Mouse (Mus musculus) left cerebral cortex, adult 11 months (tissue): ENCODE measurements around the gene Slc28a1.

Experiments
- DNase-seq: peaks from one replicate; pipeline ENCODE4 v3.0.0; 2022; ENCODE audit warnings: low spot score

Gene Slc28a1

GRCm38 (mm10) chr7:81114555-81114954 lies at the start of gene Slc28a1:
Gene Slc28a1 (plus strand): TSS chr7:81114799.
- DNase-seq, result no peak

- DNase-seq, result no peak
These were observed 47.9 kb upstream of the Slc28a1 start for GRCm38 (mm10) chr7:81066714-81067113.

GRCm38 (mm10) chr7:81072463-81072862 lies 42.1 kb upstream of the Slc28a1 start:
- DNase-seq, result no peak

- DNase-seq, result no peak
These were observed 41.3 kb upstream of the Slc28a1 start for GRCm38 (mm10) chr7:81073273-81073672.

GRCm38 (mm10) chr7:81074546-81074945 lies 40.1 kb upstream of the Slc28a1 start:
- DNase-seq, result no peak

- DNase-seq, result no peak
These were observed 39.3 kb upstream of the Slc28a1 start for GRCm38 (mm10) chr7:81075299-81075698.

- no peak for DNase-seq
These were observed 38.9 kb upstream of the Slc28a1 start for GRCm38 (mm10) chr7:81075732-81076131.

- DNase-seq, result no peak
These were observed 37.6 kb upstream of the Slc28a1 start for GRCm38 (mm10) chr7:81077009-81077408.

GRCm38 (mm10) chr7:81078740-81079139 lies 35.9 kb upstream of the Slc28a1 start:
- no peak for DNase-seq

- no peak for DNase-seq
These were observed 21.1 kb upstream of the Slc28a1 start for GRCm38 (mm10) chr7:81093420-81093965.

GRCm38 (mm10) chr7:81094104-81094757 lies 20.4 kb upstream of the Slc28a1 start:
- DNase-seq, result no peak

- no peak for DNase-seq
These were observed 14.3 kb upstream of the Slc28a1 start for GRCm38 (mm10) chr7:81100341-81100740.

- DNase-seq, result no peak
These were observed 11.7 kb upstream of the Slc28a1 start for GRCm38 (mm10) chr7:81102854-81103253.

- no peak for DNase-seq
These were observed 9.1 kb upstream of the Slc28a1 start for GRCm38 (mm10) chr7:81105525-81105924.

GRCm38 (mm10) chr7:81108226-81108625 lies 6.4 kb upstream of the Slc28a1 start:
- DNase-seq, result no peak

GRCm38 (mm10) chr7:81109717-81110651 lies 4.6 kb upstream of the Slc28a1 start:
- no peak for DNase-seq

GRCm38 (mm10) chr7:81110791-81111190 lies 3.8 kb upstream of the Slc28a1 start:
- no peak for DNase-seq

- no peak for DNase-seq
These were observed 2.9 kb upstream of the Slc28a1 start for GRCm38 (mm10) chr7:81111729-81112128.

- DNase-seq, result no peak
These were observed 1.8 kb upstream of the Slc28a1 start for GRCm38 (mm10) chr7:81112686-81113360.

- no peak for DNase-seq
These were observed 6.5 kb downstream of the Slc28a1 start for GRCm38 (mm10) chr7:81121099-81121498.

- DNase-seq, result no peak
These were observed 8.2 kb downstream of the Slc28a1 start for GRCm38 (mm10) chr7:81122808-81123207.

GRCm38 (mm10) chr7:81123553-81123952 lies 9.0 kb downstream of the Slc28a1 start:
- DNase-seq, result no peak
